In genomic region chr6:117686212-117686611, GRCm38 (mm10) we compare ENCODE assay signal across 29 mouse cellular contexts.
DNase-seq lines count a peak whose midpoint lies in the region; ATAC-seq lines count a peak whose summit lies in the region.
"Had no signal": no experiment of that assay in that cellular context is flagged by ENCODE, and none has a peak within 500 bp of the region (broad histone marks: within the 10 kb centered on the region; RNA-seq: fewer than 3 reads in every experiment).

No protein-coding gene starts in this region.

- no peaks in the 10 kb centered on the region for H3K9me3 ChIP-seq in kidney, embryonic 15.5 days (replicated peaks)
- H3K9me3 ChIP-seq in kidney, embryonic 16.5 days (ENCODE audit: low read length) = no peaks in the 10 kb centered on the region
- peaks cover 3% of the 10 kb centered on the region; the same call in 1 of the 2 replicates for H3K9me3 ChIP-seq in midbrain, embryonic 11.5 days (ENCODE audit: control insufficient read depth, low read length)
- H3K9me3 ChIP-seq in midbrain, embryonic 13.5 days = 0 out of 2 replicates have a peak, but pooled peaks cover 1% of the 10 kb centered on the region
- H3K9me3 ChIP-seq: embryonic facial prominence, embryonic 15.5 days; forebrain, embryonic 12.5 days had no signal

- peak; percentile 69 for ATAC-seq in frontal cortex, adult (ENCODE audit: low TSS enrichment)
- no peak for ATAC-seq in kidney, embryonic 15.5 days (replicated peaks; ENCODE audit: low FRiP score)
- ATAC-seq in kidney, embryonic 16.5 days (ENCODE audit: low FRiP score, low TSS enrichment) = no peak
- ATAC-seq in midbrain, embryonic 11.5 days (ENCODE audit: low FRiP score) = no peak
- ATAC-seq in midbrain, embryonic 13.5 days = no peak
- ATAC-seq: activated CD4-positive, CD25-positive, alpha-beta regulatory T cell, adult 4 months; CD4-positive, CD25-positive, alpha-beta regulatory T cell, adult 4 months; forebrain, embryonic 14.5 days; Patski had no signal

- no peaks in the 10 kb centered on the region for H3K36me3 ChIP-seq in kidney, embryonic 15.5 days
- no peaks in the 10 kb centered on the region for H3K36me3 ChIP-seq in kidney, embryonic 16.5 days (ENCODE audit: insufficient read depth, low read length)
- no peaks in the 10 kb centered on the region for H3K36me3 ChIP-seq in midbrain, embryonic 11.5 days (ENCODE audit: control insufficient read depth, insufficient read depth, low read length)
- H3K36me3 ChIP-seq in midbrain, embryonic 13.5 days = no peaks in the 10 kb centered on the region
- H3K36me3 ChIP-seq: embryonic facial prominence, embryonic 13.5 days; embryonic facial prominence, embryonic 15.5 days; forebrain, embryonic 10.5 days; forebrain, embryonic 12.5 days; G1E had no signal

- peaks cover 11% of the 10 kb centered on the region; the same call in 1 of the 2 replicates for H3K4me1 ChIP-seq in kidney, embryonic 15.5 days
- peaks cover 9% of the 10 kb centered on the region for H3K4me1 ChIP-seq in kidney, embryonic 16.5 days (ENCODE audit: insufficient read depth, low read length)
- H3K4me1 ChIP-seq in midbrain, embryonic 11.5 days (ENCODE audit: control insufficient read depth, insufficient read depth, low read length) = no peaks in the 10 kb centered on the region
- H3K4me1 ChIP-seq in midbrain, embryonic 13.5 days (replicated peaks) = no peaks in the 10 kb centered on the region
- H3K4me1 ChIP-seq: embryonic facial prominence, embryonic 13.5 days; embryonic facial prominence, embryonic 15.5 days; forebrain, embryonic 12.5 days had no signal

- no peak overlapping the region for H3K4me3 ChIP-seq in kidney, embryonic 15.5 days (replicated peaks)
- no peak overlapping the region for H3K4me3 ChIP-seq in kidney, embryonic 16.5 days (ENCODE audit: low read length)
- H3K4me3 ChIP-seq in midbrain, embryonic 11.5 days (ENCODE audit: low read depth, low read length) = no peak overlapping the region
- no peak overlapping the region for H3K4me3 ChIP-seq in midbrain, embryonic 13.5 days (replicated peaks)
- H3K4me3 ChIP-seq: embryonic facial prominence, embryonic 13.5 days; embryonic facial prominence, embryonic 15.5 days; erythroblast, embryonic 14.5 days; forebrain, embryonic 10.5 days; forebrain, embryonic 12.5 days had no signal

- no peak for DNase-seq in frontal cortex, postnatal 14 days (ENCODE audit: low spot score in 2 of 2)
- peak; percentile 2 for DNase-seq in midbrain, embryonic 11.5 days (ENCODE audit: low spot score, missing footprints)
- DNase-seq in brain, adult 2 months (ENCODE audit: low read depth, low spot score) = peak; percentile 56
- no peak for DNase-seq in gastrocnemius, postnatal 10 days
- DNase-seq: adrenal gland, adult 8-10 months; adrenal gland, postnatal 14 days; adrenal gland, postnatal 36 days; B cell, adult 2 months; cerebellum, adult 11 months; cerebellum, adult 18-20 months; cerebellum, adult 8-10 months; cerebellum, adult 9-11 months; cerebellum, postnatal 14 days; cerebellum, postnatal 36 days; embryo, embryonic 11 days had no signal

- no peak overlapping the region for H3K27ac ChIP-seq in kidney, embryonic 15.5 days
- no peak overlapping the region for H3K27ac ChIP-seq in kidney, embryonic 16.5 days (ENCODE audit: low read length)
- H3K27ac ChIP-seq in midbrain, embryonic 11.5 days (ENCODE audit: low read depth, low read length) = no peak overlapping the region
- H3K27ac ChIP-seq in midbrain, embryonic 13.5 days = no peak overlapping the region
- H3K27ac ChIP-seq: embryonic facial prominence, embryonic 13.5 days; embryonic facial prominence, embryonic 15.5 days; forebrain, embryonic 10.5 days; forebrain, embryonic 12.5 days had no signal

- WGBS in kidney, embryonic 15.5 days = 60% methylated on average over 9 of the region's 9 CpGs
- 48% methylated on average over 9 of the region's 9 CpGs for WGBS in kidney, embryonic 16.5 days
- WGBS in midbrain, embryonic 11.5 days = 89% methylated on average over 9 of the region's 9 CpGs
- WGBS in midbrain, embryonic 13.5 days = 95% methylated on average over 9 of the region's 9 CpGs

- no peak overlapping the region for H3K9ac ChIP-seq in kidney, embryonic 15.5 days
- H3K9ac ChIP-seq in kidney, embryonic 16.5 days (replicated peaks; ENCODE audit: low read length) = no peak overlapping the region
- H3K9ac ChIP-seq in midbrain, embryonic 11.5 days (ENCODE audit: low read length) = no peak overlapping the region
- no peak overlapping the region for H3K9ac ChIP-seq in midbrain, embryonic 13.5 days (replicated peaks)
- H3K9ac ChIP-seq: embryonic facial prominence, embryonic 13.5 days; embryonic facial prominence, embryonic 15.5 days; forebrain, embryonic 12.5 days had no signal

- 0 out of 2 replicates have a peak overlapping the region, but pooled peaks have one; percentile 7 for H3K4me2 ChIP-seq in kidney, embryonic 15.5 days
- H3K4me2 ChIP-seq in kidney, embryonic 16.5 days (replicated peaks; ENCODE audit: low read depth, low read length) = no peak overlapping the region
- no peak overlapping the region for H3K4me2 ChIP-seq in midbrain, embryonic 11.5 days
- H3K4me2 ChIP-seq in midbrain, embryonic 13.5 days (replicated peaks) = no peak overlapping the region
- H3K4me2 ChIP-seq: embryonic facial prominence, embryonic 13.5 days; embryonic facial prominence, embryonic 15.5 days; forebrain, embryonic 12.5 days had no signal

- H3K27me3 ChIP-seq in kidney, embryonic 15.5 days = no peaks in the 10 kb centered on the region
- H3K27me3 ChIP-seq in kidney, embryonic 16.5 days (ENCODE audit: insufficient read depth, low read length) = no peaks in the 10 kb centered on the region
- no peaks in the 10 kb centered on the region for H3K27me3 ChIP-seq in midbrain, embryonic 11.5 days (ENCODE audit: control insufficient read depth, insufficient read depth, low read length)
- no peaks in the 10 kb centered on the region for H3K27me3 ChIP-seq in midbrain, embryonic 13.5 days
- H3K27me3 ChIP-seq: embryonic facial prominence, embryonic 13.5 days; embryonic facial prominence, embryonic 15.5 days; forebrain, embryonic 12.5 days; Patski had no signal

Comparison
In these comparisons a context has a peak if more than half of its experiments do, and no peak if none do; other contexts are left out.
1. DNase-seq: peak in midbrain, embryonic 11.5 days (single experiment) and brain, adult 2 months (single experiment); none in frontal cortex, postnatal 14 days (0 of 2) and gastrocnemius, postnatal 10 days (single experiment).